Mouse (Mus musculus) monocyte, adult 2 months (primary cell): ENCODE data around the gene Cabp1.
A peak's percentile ranks its signal among the peaks of the same experiment; 100 is the strongest.

Experiments used
- DNase-seq, 2 experiments: peaks; one replicate each; pipeline ENCODE4 v3.0.0; 2022; ENCODE audit warnings: low spot score in 2 of 2, low read depth in 1 of 2

The Cabp1 gene

GRCm38 (mm10) chr5:115127421-115128179 is 66.6 kb downstream of the Cabp1 start:
- DNase-seq, result no peak

- DNase-seq, result no peak
Measured at GRCm38 (mm10) chr5:115126578-115127312, 67.4 kb downstream of the Cabp1 start.

- DNase-seq, result peak; percentile 29 to 67
Measured at GRCm38 (mm10) chr5:115125211-115125871, 68.8 kb downstream of the Cabp1 start.

- no peak for DNase-seq
Measured at GRCm38 (mm10) chr5:115124690-115125089, 69.5 kb downstream of the Cabp1 start.

- DNase-seq, result no peak
Measured at GRCm38 (mm10) chr5:115120978-115121377, 73.2 kb downstream of the Cabp1 start.

DNA sequence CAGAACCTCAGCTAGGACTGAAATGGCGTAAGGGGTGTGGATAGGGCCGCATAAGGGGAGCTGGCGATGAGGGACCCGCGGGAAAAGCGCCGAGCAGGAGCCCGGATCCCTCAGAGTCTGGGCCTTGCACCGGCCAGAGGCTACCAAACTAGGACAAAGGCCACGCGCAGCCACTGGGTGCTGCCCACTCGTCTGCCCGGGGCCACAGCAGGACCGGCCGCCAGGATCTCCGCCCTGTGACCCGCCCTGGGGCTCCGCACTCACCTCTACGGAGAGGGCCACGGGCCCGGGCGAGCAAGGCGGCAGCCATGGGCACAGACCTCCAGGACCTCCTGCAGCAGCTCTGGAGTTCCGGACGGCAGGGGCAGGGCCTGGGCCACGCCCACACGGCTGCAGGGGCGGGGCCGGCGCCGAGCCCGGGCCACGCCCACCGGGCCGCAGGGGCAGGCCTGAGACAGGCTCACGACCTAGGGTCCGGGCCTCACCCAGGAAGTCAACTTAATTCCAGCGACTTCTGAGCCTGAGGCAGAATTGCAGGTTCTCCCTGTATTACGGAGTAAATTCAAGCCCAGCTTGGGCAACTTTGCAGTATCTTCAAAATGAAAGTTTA is 75.1 kb downstream of the Cabp1 start, which contains the start of gene Acads:
TSS of gene Acads (minus strand) at position 386 of the 610 bp plus-strand sequence.
- DNase-seq, result peak; percentile 46 to 79
